Mouse (Mus musculus): ENCODE results near the gene Morn1.

DNA sequence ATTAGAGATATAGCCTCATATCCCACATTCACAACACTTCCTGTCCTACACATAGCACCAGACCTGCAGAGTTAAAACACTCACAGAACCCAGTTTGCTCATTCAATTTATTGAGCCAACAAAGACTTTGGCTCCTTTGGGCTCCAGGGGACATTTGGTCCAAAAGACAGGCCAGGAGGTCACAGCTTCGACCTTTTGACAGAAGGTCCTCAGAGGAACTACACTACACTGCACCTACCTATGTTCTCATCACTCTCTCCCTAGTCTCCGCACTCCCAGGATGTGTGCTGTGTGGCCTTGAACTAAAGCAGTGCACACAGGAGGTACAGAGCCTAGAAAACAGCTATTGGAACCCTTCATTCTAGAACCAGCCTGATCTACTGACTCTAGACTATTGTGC is 10.6 kb upstream of the Morn1 start:
- TF ChIP-seq CTCF (conservative IDR thresholded peaks at IDR 0.05 in 1 of 2, IDR thresholded peaks at IDR 0.05 in 1 of 2; ENCODE audit: low read depth in 2 of 2, low read length in 2 of 2) (no peak), SMC3 (IDR thresholded peaks at IDR 0.05; ENCODE audit: low read depth, low read length) (no peak), JUN (IDR thresholded peaks at IDR 0.05; ENCODE audit: insufficient read depth, low read depth, low read length) (no peak), CHD2 (IDR thresholded peaks at IDR 0.05; ENCODE audit: low read length) (no peak), E2F4 (IDR thresholded peaks at IDR 0.05; ENCODE audit: insufficient replicate concordance, low read depth, low read length) (no peak), POLR2A (IDR thresholded peaks at IDR 0.05; ENCODE audit: low read depth, low read length) (no peak)

Measured in CH12.LX (cell line).